Mouse (Mus musculus) gonadal fat pad, adult 2 months (tissue): ENCODE data around the gene Clec5a. TPM values are rescaled to one million over a fixed set of nuclear protein-coding genes. Genes with fewer than 3 reads are reported as not detected.
"Not testable (repeated sequence)": the region's sequence is repeated elsewhere in the genome, so short reads cannot be mapped to it uniquely, and the experiment has no call there.

ENCODE experiments used
- DNase-seq: peaks from one replicate; pipeline ENCODE4 v3.0.0-alpha.2; 2012; ENCODE audit warnings: low read depth
- polyA plus RNA-seq: library from polyadenylated mRNA; depleted of rRNA; stranded (reverse); fragments of >200 nt; gene quantifications from 2 replicates; pipeline ENCODE4 v1.2.3, GENCODE M21; 2012; rRNA removed

Gene Clec5a
- polyA plus RNA-seq, result 0.75 and 0.84 TPM in 2 replicates

- no peak for DNase-seq
Observed at GRCm38 (mm10) chr6:40585645-40586044, at the start of gene Clec5a. TSS of gene Clec5a (minus strand) at chr6:40585821.

GRCm38 (mm10) chr6:40634640-40635071 is 49.0 kb upstream of the Clec5a start:
- no peak for DNase-seq

GRCm38 (mm10) chr6:40628406-40629000 is 42.9 kb upstream of the Clec5a start, which contains the start of gene Mgam:
TSS of gene Mgam (plus strand) at chr6:40628831.
- DNase-seq, result no peak

- no peak for DNase-seq
Observed at GRCm38 (mm10) chr6:40626111-40626510, 40.5 kb upstream of the Clec5a start.

GRCm38 (mm10) chr6:40617965-40618364 is 32.3 kb upstream of the Clec5a start:
- no peak for DNase-seq

GRCm38 (mm10) chr6:40613260-40613852 is 27.7 kb upstream of the Clec5a start, which contains the start of gene Tas2r138:
TSS of gene Tas2r138 (minus strand) at chr6:40613310.
- DNase-seq, result no peak

GRCm38 (mm10) chr6:40610244-40610643 is 24.6 kb upstream of the Clec5a start:
- no peak for DNase-seq

- DNase-seq, result no peak
Observed at GRCm38 (mm10) chr6:40607431-40607830, 21.8 kb upstream of the Clec5a start.

- DNase-seq, result not testable (repeated sequence)
Observed at GRCm38 (mm10) chr6:40598546-40598945, 12.9 kb upstream of the Clec5a start.

GRCm38 (mm10) chr6:40594804-40595550 is 9.4 kb upstream of the Clec5a start:
- no peak for DNase-seq

- no peak for DNase-seq
Observed at GRCm38 (mm10) chr6:40588346-40588745, 2.7 kb upstream of the Clec5a start.

GRCm38 (mm10) chr6:40584336-40584735 is 1.3 kb downstream of the Clec5a start:
- no peak for DNase-seq

GRCm38 (mm10) chr6:40576305-40576704 is 9.3 kb downstream of the Clec5a start:
- DNase-seq, result no peak

- no peak for DNase-seq
Observed at GRCm38 (mm10) chr6:40573618-40574017, 12.0 kb downstream of the Clec5a start.

- no peak for DNase-seq
Observed at GRCm38 (mm10) chr6:40569187-40569586, 16.4 kb downstream of the Clec5a start, which contains the start of gene Olfr460. TSS of gene Olfr460 (plus strand) at chr6:40569487.

GRCm38 (mm10) chr6:40554950-40555349 is 30.7 kb downstream of the Clec5a start, which contains the start of gene Olfr461:
TSS of gene Olfr461 (minus strand) at chr6:40555050.
- DNase-seq, result no peak

GRCm38 (mm10) chr6:40544690-40545089 is 40.9 kb downstream of the Clec5a start:
- no peak for DNase-seq

Other genes starting within 250 kb of the Clec5a start
- gene E330009J07Rik, start 149.7 kb downstream of the Clec5a start, polyA plus RNA-seq, result 4.8 and 9.2 TPM in 2 replicates
- 0.23 and 0.94 TPM in 2 replicates for gene Wee2, start 146.7 kb downstream of the Clec5a start, polyA plus RNA-seq
- gene Ssbp1, start 114.5 kb downstream of the Clec5a start, polyA plus RNA-seq, result 13.8 and 17.7 TPM in 2 replicates
- gene Tas2r137, start 94.6 kb downstream of the Clec5a start, polyA plus RNA-seq, result not detected in 2 replicates
- gene Tas2r108, start 92.3 kb downstream of the Clec5a start, polyA plus RNA-seq, result 0.15 TPM in 1 of 2 replicates, not detected in the other
- 0.24 and 0.90 TPM in 2 replicates for gene Prss37, start 66.3 kb downstream of the Clec5a start, polyA plus RNA-seq
- not detected in 2 replicates for gene Olfr461, start 30.8 kb downstream of the Clec5a start, polyA plus RNA-seq
- not detected in 2 replicates for gene Olfr460, start 16.3 kb downstream of the Clec5a start, polyA plus RNA-seq
- not detected in 2 replicates for gene Tas2r138, start 27.5 kb upstream of the Clec5a start, polyA plus RNA-seq
- 1.1 TPM in 2 replicates for gene Mgam, start 43.0 kb upstream of the Clec5a start, polyA plus RNA-seq